Mouse (Mus musculus) ES-E14 (cell line): Measurements from ENCODE around the gene Ell3.

Source experiments
- CHD2 ChIP-seq: IDR thresholded peaks from 2 replicates; pipeline ENCODE4 v1.6.1; 2014; ENCODE audit warnings: mild to moderate bottlenecking, low read depth, low read length, inconsistent platforms
- ZNF384 ChIP-seq: IDR thresholded peaks from 2 replicates; pipeline ENCODE4 v1.6.1; 2012; ENCODE audit warnings: low read depth, low read length, inconsistent platforms

GRCm38 (mm10) chr2:121434854-121435253, 9.2 kb downstream of the Ell3 start:
- TF ChIP-seq CHD2 (no peak), ZNF384 (no peak)
